Mouse (Mus musculus) MN1 (cell line): Measurements from ENCODE around the gene Ints1.

ENCODE experiments used
- DNase-seq: peaks from one replicate; pipeline ENCODE4 v3.0.0-alpha.2; 2016; ENCODE audit warnings: low spot score

Gene Ints1

DNA sequence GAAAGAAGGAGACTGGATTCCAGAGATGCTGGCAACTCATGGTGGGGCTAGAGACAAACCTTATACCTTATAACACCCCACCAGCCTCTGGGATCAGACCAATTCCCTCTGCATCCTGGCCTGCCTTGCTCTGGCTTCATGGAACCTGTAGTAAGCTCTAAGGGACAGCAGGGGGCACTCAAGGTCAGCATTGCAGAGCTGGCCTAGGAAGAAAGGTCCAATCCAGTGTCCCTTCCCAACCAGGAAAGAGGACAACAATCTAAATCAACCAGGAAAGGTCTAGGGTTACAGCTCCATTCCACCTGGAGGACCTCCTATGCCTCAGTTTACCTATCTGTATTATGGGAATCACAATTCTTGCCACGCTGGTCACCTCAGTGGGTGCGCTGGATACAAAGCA lies 57.8 kb downstream of the Ints1 start:
- peak; percentile 62 for DNase-seq

DNA sequence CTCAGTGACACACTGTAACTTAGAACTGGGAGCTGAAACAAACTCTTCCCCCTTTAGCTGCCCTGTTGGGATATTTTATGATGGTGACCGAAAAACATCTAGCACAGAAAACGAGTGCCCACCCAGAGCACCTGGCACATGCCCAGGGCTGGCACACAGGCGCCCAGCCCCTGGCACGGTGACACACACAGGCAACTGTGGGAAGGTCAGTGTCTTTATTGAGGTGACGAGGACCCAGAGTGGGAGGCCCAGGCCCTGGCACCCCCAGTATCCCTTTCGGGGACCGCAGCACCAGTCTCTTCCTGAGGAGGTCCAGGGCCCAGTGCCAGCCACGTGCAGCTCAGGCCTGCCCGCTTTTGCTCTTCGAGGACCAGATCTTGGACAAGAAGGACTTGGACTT lies 69.0 kb downstream of the Ints1 start:
- DNase-seq: no peak

DNA sequence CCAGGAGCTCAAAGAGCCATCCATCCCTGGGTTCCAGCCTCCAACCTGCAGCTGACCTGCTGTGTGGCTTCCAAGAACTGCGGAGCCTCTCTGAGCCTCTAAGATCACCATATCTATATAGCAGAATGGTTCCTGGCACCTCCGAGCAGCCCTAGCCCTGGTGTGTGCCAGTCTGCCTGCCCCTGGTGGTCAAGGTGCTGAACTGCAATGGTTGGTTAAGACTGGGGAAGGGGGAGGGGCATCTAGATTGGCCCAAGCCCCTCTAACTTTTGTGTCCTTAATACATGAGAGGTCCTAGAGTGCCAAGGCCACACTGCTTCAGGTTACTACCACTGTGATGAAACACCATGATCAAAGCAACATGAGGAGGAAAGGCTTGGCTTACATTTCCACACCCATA lies 72.6 kb downstream of the Ints1 start:
- DNase-seq: no peak

DNA sequence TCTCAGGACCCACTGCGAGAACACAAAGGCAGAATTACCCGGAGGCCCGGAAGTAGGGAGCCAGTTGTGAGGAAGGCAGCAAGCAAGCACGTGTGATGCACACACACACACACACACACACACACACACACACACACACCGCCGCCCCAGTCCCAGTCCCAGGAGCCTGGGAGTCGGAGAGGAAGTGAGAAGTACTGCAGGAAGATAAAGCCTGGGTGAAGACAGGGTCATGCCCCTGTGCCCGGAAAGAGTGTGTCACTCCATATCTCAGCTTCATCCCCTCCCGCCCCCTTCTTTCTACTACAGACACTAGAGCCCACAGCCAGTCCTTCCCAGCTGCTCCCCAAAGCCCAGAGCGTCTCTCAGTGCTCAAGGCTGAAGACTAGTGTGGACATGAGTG lies 73.2 kb downstream of the Ints1 start:
- no peak for DNase-seq
